Mouse (Mus musculus): ENCODE measurements at regions not wholly inside any gene's neighbourhood (a gene's known extent, or its start where the extent isn't known, plus 50 kb on each side); places are given as distances from the start of the nearest gene placed in this dataset.

DNA sequence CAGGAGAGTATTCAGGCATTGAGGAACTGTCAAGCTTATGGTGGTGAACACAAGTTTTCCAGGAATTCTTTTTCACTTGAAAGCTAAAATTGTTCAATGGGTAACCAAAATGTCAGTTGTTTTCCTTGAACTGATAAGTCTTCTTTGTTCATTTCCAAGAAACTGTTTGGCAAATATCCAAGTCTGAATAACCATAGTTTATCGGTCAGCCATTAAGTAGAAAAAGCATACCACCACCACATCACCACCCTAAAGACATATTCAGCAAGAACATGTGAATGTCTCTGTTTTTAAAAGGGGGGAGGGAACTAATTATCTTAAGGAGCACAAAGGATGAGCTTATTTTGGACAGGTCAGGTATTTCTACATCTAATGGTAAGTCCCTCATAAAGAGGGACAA lies 291.6 kb upstream of the Jarid2 start:
- no peaks in the 10 kb centered on the region for H3K36me3 ChIP-seq (ENCODE audit: inconsistent target)
- no peaks in the 10 kb centered on the region for H3K79me2 ChIP-seq (ENCODE audit: inconsistent target)
- no peak overlapping the region for H3K27ac ChIP-seq
- WGBS (ENCODE audit: missing documents), result 100% methylated on average over 1 of the region's 1 CpGs
- no peak overlapping the region for H3K4me3 ChIP-seq (ENCODE audit: inconsistent target)

DNA sequence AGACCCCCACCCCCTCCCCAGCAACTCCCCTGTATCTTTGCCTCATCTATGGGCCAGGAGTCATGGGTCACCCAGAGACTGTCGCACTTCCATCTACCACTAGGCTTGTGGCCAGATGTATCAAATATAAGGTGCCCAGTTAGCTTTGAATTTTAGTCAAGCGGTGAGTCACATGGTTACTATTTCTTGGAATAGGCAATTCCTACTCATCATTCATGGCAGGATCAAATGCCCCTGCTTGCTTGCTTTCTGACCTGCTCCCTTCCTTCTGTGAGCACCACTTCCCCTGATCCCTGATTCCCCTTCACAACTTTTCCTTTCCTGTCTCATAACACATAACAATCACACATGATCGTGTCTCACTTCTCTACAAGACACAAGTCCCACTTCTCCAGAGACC lies 288.2 kb upstream of the Jarid2 start:
- 97% methylated on average over 3 of the region's 3 CpGs for WGBS (ENCODE audit: missing documents)
- H3K27ac ChIP-seq, result no peak overlapping the region
- H3K36me3 ChIP-seq (ENCODE audit: inconsistent target), result no peaks in the 10 kb centered on the region
- no peak overlapping the region for H3K4me3 ChIP-seq (ENCODE audit: inconsistent target)
- H3K79me2 ChIP-seq (ENCODE audit: inconsistent target), result no peaks in the 10 kb centered on the region

DNA sequence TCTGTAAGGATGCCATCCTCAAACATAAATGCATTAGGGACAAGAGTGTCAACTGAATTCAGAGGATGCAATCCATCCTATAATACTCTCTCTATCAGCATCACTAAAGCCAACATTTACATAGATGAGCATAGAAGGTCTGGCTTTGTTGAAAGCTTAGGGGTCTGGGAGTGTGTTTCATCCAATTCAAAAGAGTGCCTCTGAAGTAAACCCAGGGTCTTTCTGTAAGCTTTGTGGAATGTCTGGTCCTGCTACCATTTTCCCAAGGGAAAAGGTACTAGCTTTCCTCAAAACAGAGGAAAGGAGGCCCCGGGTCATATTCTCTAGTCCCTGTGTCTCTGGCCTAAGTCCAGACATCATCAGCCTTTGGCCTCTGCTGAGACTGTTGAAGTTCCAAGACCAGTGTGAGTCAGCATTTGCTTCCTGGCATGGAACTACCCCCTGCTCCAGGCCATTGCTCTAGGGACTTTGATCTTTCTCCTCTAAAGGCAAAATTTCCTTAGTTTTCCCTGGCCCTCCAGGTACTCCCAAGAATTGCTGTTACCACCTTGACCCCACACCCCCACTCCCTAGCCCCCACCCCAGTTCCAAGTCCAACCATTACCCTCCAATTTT lies 280.0 kb upstream of the Jarid2 start:
- Histone ChIP-seq H3K27ac (no peak overlapping the region), H3K79me2 (ENCODE audit: inconsistent target) (no peaks in the 10 kb centered on the region), H3K36me3 (ENCODE audit: inconsistent target) (no peaks in the 10 kb centered on the region), H3K4me3 (ENCODE audit: inconsistent target) (no peak overlapping the region)
- WGBS (ENCODE audit: missing documents), result 56% methylated on average over 1 of the region's 1 CpGs

DNA sequence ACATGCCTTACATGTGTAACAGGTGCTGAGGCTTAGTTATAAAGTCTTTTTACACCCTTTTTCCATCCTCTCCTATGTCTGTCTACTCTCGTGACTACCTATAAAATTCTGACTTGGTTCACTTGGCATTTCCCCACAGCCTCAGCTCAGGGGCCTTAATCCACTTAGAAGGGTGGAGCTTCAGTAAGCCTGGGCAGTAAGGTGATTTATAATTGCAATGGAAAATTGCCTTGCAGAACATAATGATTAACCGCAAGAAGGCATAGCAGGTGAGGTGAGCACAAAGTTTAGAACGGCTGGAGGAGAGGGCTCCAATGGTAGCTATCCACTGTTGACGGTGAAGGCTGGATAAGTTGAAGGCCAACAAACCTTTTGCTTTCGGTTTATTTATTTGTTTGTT lies 278.1 kb upstream of the Jarid2 start:
- 93% methylated on average over 5 of the region's 5 CpGs for WGBS (ENCODE audit: missing documents)
- Histone ChIP-seq H3K4me3 (ENCODE audit: inconsistent target) (no peak overlapping the region), H3K36me3 (ENCODE audit: inconsistent target) (no peaks in the 10 kb centered on the region)

DNA sequence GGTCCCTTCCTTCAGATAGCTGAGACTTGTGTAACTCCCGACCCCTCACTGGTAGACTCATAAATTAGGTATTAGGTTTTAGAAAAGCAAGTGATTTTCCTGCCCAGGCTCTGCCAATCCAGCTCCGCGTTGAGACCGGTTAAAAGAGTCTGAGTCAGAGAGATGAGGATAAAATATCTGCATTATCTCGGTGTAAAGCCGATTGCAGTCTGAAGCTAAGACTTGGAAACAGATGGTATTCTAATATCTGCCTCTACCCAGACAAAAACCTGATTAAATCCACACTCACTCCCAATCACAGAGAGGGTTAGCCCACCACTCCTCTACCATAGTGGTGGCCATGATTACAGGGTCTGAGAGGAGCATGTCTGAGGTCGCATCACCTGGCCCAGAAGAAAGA lies 276.1 kb upstream of the Jarid2 start:
- no peak overlapping the region for H3K4me3 ChIP-seq (ENCODE audit: inconsistent target)
- WGBS (ENCODE audit: missing documents), result 94% methylated on average over 7 of the region's 7 CpGs
- no peak overlapping the region for H3K27ac ChIP-seq
- no peaks in the 10 kb centered on the region for H3K79me2 ChIP-seq (ENCODE audit: inconsistent target)
- H3K36me3 ChIP-seq (ENCODE audit: inconsistent target), result no peaks in the 10 kb centered on the region

More for the DNA sequence above, 278.1 kb upstream of the Jarid2 start:
- Histone ChIP-seq H3K27ac (no peak overlapping the region), H3K79me2 (ENCODE audit: inconsistent target) (no peaks in the 10 kb centered on the region)

DNA sequence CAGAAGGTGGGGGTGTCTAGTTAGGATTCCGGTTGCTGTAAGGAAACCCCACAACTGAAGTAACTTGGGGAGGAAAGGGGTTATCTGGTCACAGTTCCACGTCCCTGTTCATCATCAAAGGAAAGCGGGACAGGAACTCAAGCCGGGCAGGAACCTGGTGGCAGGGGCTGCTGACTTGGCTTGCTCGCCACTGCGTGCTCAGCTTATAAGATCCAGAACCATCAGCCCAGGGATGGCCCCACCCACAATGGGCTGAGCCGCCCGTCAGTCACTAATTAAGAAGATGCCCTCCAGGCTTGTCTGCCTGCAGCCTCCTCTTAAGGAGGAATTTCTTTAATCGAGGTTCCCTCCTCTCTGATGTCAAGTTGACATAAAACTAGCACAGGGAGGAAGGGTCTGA lies 275.1 kb upstream of the Jarid2 start:
- H3K79me2 ChIP-seq (ENCODE audit: inconsistent target), result no peaks in the 10 kb centered on the region
- WGBS (ENCODE audit: missing documents), result 83% methylated on average over 9 of the region's 9 CpGs
- H3K4me3 ChIP-seq (ENCODE audit: inconsistent target), result no peak overlapping the region

DNA sequence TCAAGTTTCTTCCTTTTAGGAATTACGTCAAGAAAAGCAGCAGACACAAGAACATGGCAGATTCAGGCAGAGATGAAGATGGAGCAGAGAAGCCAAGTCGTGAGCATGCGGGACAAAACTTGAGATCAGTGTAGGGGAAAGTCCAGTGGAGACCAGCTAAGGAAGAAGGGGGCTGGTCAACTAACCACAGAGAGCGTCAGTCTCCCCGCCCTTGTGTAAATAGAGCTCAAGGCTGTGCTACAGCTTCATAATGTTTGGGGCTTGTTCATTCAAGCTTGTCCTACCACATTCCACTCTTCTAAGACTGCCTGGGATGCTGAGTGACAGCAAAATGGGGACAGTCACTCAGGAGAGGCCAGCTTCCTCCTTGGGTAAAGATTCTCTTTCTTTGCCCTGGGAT lies 274.1 kb upstream of the Jarid2 start:
- H3K4me3 ChIP-seq (ENCODE audit: inconsistent target), result no peak overlapping the region
- WGBS (ENCODE audit: missing documents), result 69% methylated on average over 5 of the region's 5 CpGs

More for the DNA sequence above, 275.1 kb upstream of the Jarid2 start:
- H3K36me3 ChIP-seq (ENCODE audit: inconsistent target), result no peaks in the 10 kb centered on the region
- H3K27ac ChIP-seq, result no peak overlapping the region

DNA sequence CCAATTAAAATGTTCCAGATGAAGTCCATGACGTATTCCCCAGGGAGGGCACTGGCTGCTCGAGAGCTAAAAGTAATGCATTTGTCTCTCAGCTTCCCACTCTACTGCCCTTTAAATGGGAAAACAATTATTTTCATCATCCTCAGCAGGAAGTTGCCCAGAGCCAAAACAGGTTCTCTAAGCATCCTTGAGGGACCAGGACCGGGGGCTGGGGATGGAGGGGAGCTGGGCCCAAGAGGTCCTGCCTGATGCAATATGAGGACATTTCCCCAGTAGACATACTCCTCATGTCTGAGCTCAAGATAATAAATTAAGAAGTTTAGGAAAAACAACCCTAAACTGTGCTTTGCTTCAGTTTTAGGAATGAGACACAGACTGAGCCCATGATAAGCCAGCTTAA lies 270.5 kb upstream of the Jarid2 start:
- Histone ChIP-seq H3K36me3 (ENCODE audit: inconsistent target) (no peaks in the 10 kb centered on the region), H3K79me2 (ENCODE audit: inconsistent target) (no peaks in the 10 kb centered on the region), H3K27ac (no peak overlapping the region), H3K4me3 (ENCODE audit: inconsistent target) (no peak overlapping the region)
- whole genome bisulfite sequencing (ENCODE audit: missing documents), result 93% methylated on average over 3 of the region's 3 CpGs

More for the DNA sequence above, 274.1 kb upstream of the Jarid2 start:
- Histone ChIP-seq H3K27ac (no peak overlapping the region), H3K79me2 (ENCODE audit: inconsistent target) (no peaks in the 10 kb centered on the region), H3K36me3 (ENCODE audit: inconsistent target) (no peaks in the 10 kb centered on the region)

DNA sequence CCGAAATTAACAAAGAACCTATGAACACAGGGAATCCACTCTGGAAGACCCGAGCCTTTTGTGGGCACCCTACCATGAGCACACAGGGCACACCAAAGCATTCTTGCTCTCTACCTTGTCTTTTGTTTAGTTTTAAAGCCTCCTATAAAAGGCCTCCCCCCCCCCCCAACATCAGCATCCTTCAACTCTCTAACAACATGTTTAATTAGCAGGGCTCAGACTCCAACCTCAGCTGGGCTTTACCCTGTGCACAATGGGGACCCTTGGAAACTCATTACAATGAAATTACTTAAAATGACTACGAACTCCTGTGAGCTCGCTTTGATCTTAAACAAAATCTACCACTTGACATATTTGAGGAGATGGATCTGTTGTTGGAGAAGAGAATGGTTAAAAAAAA lies 270.1 kb upstream of the Jarid2 start:
- H3K79me2 ChIP-seq (ENCODE audit: inconsistent target), result no peaks in the 10 kb centered on the region
- H3K4me3 ChIP-seq (ENCODE audit: inconsistent target), result no peak overlapping the region
- no peak overlapping the region for H3K27ac ChIP-seq
- H3K36me3 ChIP-seq (ENCODE audit: inconsistent target), result no peaks in the 10 kb centered on the region
- WGBS (ENCODE audit: missing documents), result 88% methylated on average over 4 of the region's 4 CpGs

DNA sequence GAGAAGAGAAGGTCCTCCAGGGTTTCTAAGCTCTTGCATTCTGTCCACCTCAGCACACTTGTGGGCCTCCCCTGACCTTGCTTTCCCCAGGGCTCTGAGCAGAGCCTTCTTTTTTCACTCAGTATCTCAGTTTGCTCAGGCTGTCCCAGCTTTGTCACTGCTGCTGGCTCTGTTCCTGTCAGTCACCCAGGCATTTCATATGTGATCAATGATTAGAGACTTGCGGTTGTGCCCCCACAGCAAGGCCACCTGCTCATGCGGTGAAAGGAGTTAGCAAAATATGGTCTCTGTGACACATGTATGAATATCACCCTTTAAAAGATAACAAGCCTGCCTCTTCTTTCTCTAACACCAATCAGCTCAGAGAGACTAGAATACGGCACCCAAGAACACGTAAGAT lies 265.6 kb upstream of the Jarid2 start:
- no peak overlapping the region for H3K4me3 ChIP-seq (ENCODE audit: inconsistent target)
- no peaks in the 10 kb centered on the region for H3K79me2 ChIP-seq (ENCODE audit: inconsistent target)
- H3K27ac ChIP-seq, result no peak overlapping the region
- WGBS (ENCODE audit: missing documents), result 96% methylated on average over 3 of the region's 4 CpGs
- no peaks in the 10 kb centered on the region for H3K36me3 ChIP-seq (ENCODE audit: inconsistent target)

DNA sequence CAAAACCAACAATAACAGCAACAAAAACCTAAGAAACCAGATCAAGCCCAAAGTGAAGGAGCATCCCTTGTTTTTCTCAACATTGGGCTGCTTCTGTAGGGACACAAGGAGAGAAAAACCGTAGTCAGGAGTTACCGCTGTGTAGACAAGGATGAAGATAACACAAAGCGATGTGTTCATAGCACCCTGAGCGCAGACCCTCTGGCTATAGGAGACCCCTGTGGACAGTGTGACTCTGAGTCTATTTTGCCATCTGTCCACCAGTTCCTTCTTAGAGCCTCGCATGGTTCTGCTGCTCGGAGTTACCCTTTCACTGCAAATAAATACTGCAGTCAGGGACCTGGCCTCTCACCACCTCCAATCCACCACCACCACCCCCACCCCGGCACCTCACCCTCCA lies 263.7 kb upstream of the Jarid2 start:
- no peaks in the 10 kb centered on the region for H3K79me2 ChIP-seq (ENCODE audit: inconsistent target)
- WGBS (ENCODE audit: missing documents), result 99% methylated on average over 7 of the region's 7 CpGs

DNA sequence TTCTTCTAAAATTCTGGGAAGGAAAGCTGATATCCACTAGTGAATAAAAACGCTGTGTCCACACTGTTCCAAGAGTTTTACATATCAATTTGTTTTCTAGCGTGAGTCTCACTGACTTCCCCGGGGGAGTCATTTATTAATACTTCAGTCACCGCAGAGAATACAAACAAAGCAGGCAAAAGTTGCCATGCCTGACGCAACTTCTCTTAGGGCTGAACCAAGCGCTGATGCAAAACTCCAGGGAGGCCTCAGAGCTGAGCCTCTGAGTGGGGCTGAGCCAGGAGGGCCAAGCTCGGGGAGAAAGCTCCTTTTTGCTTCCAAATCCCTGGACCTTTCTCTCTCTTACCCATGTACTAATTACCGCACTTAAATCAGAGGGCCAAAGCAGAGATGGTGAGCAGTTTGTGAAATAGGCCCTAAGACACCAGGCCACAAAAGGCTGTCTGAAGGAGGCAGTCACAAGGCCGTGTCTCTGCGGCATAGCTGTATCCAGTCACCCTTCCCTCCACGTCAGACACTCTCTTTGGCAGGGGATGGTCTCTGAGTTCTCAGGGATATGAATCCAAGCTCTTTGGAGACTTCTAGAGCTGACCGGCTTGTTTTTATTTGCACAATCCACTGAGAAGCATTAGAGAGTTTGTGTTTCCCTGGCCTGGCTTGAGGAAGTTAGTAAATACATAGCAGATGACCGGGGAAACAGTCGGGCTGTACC lies 260.2 kb upstream of the Jarid2 start:
- Histone ChIP-seq H3K27ac (no peak overlapping the region), H3K36me3 (ENCODE audit: inconsistent target) (no peaks in the 10 kb centered on the region), H3K79me2 (ENCODE audit: inconsistent target) (no peaks in the 10 kb centered on the region), H3K4me3 (ENCODE audit: inconsistent target) (no peak overlapping the region)
- 89% methylated on average over 12 of the region's 14 CpGs for WGBS (ENCODE audit: missing documents)

More for the DNA sequence above, 263.7 kb upstream of the Jarid2 start:
- Histone ChIP-seq H3K36me3 (ENCODE audit: inconsistent target) (no peaks in the 10 kb centered on the region), H3K4me3 (ENCODE audit: inconsistent target) (no peak overlapping the region), H3K27ac (no peak overlapping the region)

DNA sequence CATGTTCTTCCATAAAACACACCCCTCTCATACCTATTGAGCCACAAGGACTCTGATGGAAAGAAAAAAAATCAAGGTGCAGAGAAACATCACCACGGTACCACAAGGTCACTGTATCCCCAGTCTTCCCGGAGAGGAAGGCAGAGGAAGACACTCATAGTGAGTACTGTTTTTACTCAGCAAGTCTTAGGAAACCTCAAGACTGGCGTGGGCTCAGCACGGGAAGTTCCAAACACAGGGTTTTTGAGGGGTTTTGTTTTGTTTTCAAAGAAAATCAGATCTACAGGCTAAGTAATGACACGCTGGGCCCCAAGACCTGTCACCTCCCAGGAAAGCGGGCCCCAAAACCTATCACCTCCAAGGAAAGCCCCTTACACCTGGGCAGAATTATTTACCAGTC lies 259.6 kb upstream of the Jarid2 start:
- 40% methylated on average over 6 of the region's 6 CpGs for WGBS (ENCODE audit: missing documents)
- Histone ChIP-seq H3K79me2 (ENCODE audit: inconsistent target) (no peaks in the 10 kb centered on the region), H3K36me3 (ENCODE audit: inconsistent target) (no peaks in the 10 kb centered on the region), H3K4me3 (ENCODE audit: inconsistent target) (no peak overlapping the region), H3K27ac (no peak overlapping the region)

DNA sequence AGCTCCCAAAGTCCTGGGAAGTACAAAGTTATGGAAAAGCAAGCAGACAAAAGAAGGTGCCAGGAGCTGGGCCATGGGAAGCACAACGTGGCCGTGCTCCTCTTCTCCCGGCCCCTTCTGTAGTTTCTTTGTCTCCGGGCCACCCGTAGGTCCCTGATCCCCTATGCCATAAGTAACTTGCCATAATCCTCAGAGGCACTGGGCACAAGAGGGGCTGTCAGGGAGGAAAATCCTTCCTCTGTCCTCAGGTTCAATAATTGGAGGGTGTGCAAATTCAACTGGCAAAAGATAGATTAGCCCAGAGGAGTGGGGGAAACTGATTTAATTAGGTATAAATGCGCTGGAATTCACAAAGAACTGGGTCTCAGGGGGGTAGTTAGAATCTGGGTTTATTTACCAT lies 256.1 kb upstream of the Jarid2 start:
- WGBS (ENCODE audit: missing documents), result 92% methylated on average over 6 of the region's 6 CpGs
- Histone ChIP-seq H3K36me3 (ENCODE audit: inconsistent target) (no peaks in the 10 kb centered on the region), H3K79me2 (ENCODE audit: inconsistent target) (no peaks in the 10 kb centered on the region; the same call in 1 of the 2 replicates), H3K27ac (no peak overlapping the region), H3K4me3 (ENCODE audit: inconsistent target) (no peak overlapping the region)

DNA sequence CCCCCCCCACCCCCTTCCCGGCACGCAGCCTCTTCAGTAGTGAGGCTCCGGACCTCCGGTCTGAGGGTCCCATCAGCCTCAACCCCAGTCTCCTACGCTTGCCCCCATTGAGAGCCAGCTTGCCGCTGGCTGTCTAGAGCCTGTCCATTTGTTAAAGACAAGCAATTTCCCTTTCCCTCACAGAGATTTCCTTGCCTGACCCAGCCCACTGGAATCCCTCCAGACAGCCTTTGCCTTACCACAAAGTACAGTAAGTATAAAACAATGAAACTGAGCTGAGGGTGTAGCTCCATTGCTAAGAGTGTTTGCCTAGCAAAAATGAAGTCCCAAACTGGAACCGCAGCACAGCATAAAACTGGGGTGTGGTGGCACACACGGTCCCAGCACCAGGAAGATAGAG lies 252.4 kb upstream of the Jarid2 start:
- Histone ChIP-seq H3K27ac (no peak overlapping the region), H3K79me2 (ENCODE audit: inconsistent target) (peaks cover 17% of the 10 kb centered on the region; the same call in 1 of the 2 replicates)
- 63% methylated on average over 8 of the region's 8 CpGs for WGBS (ENCODE audit: missing documents)

More for the DNA sequence above, 252.4 kb upstream of the Jarid2 start:
- H3K36me3 ChIP-seq (ENCODE audit: inconsistent target), result no peaks in the 10 kb centered on the region
- no peak overlapping the region for H3K4me3 ChIP-seq (ENCODE audit: inconsistent target)

Measured in macrophage (primary cell).